Mouse (Mus musculus) neural tube, embryonic 11.5 days (tissue): ENCODE results near the gene Dclre1b. TPM values are rescaled to one million over a fixed set of nuclear protein-coding genes. Genes with fewer than 3 reads are reported as not detected.

Experiments
- ATAC-seq: fragments of 200-750 bp; cut with Nextera tagmentation; 2 replicates; pipeline ENCODE4 v1.8.0; 2017; ENCODE audit warnings: moderate number of reproducible peaks, mild to moderate bottlenecking, moderate TSS enrichment, moderate library complexity; ENCODE audit not compliant: insufficient read depth, low FRiP score, low TSS enrichment
- DNase-seq: peaks from one replicate; pipeline ENCODE4 v3.0.0-alpha.2; 2015; ENCODE audit warnings: low spot score
- H3K27ac ChIP-seq: fragments of 300-500 bp; sonication (generic); 2 replicates; pipeline ENCODE4 v1.5.1; 2014; ENCODE audit warnings: low read depth, mild to moderate bottlenecking, low read length
- H3K27me3 ChIP-seq: fragments of 300-500 bp; sonication (generic); 2 replicates; pipeline ENCODE4 v1.6.1; 2014; ENCODE audit warnings: mild to moderate bottlenecking, low read length, mixed read lengths; ENCODE audit not compliant: control insufficient read depth, insufficient read depth
- H3K36me3 ChIP-seq: fragments of 300-500 bp; sonication (generic); 2 replicates; pipeline ENCODE4 v1.6.1; 2014; ENCODE audit warnings: mild to moderate bottlenecking, low read length, moderate library complexity, mixed read lengths; ENCODE audit not compliant: control insufficient read depth, insufficient read depth
- H3K4me1 ChIP-seq: fragments of 300-500 bp; sonication (generic); 2 replicates; pipeline ENCODE4 v1.6.1; 2014; ENCODE audit warnings: low read length, mixed read lengths; ENCODE audit not compliant: control insufficient read depth, insufficient read depth
- H3K4me2 ChIP-seq: fragments of 300-500 bp; sonication (generic); 2 replicates; pipeline ENCODE4 v1.6.1; 2014; ENCODE audit warnings: low read depth, mild to moderate bottlenecking, moderate library complexity
- H3K4me3 ChIP-seq: fragments of 300-500 bp; sonication (generic); 2 replicates; pipeline ENCODE4 v1.5.1; 2014; ENCODE audit warnings: low read depth, low read length
- H3K9ac ChIP-seq: fragments of 300-500 bp; sonication (generic); 2 replicates; pipeline ENCODE4 v1.6.1; 2014; ENCODE audit warnings: mild to moderate bottlenecking, low read length
- H3K9me3 ChIP-seq: fragments of 300-500 bp; sonication (generic); 2 replicates; pipeline ENCODE4 v1.6.1; 2016; ENCODE audit warnings: low read length; ENCODE audit not compliant: control insufficient read depth
- WGBS: fragments of 180-500 bp; shearing (Covaris S2); extraction: QIAGEN DNeasy Blood & Tissue Kit; methylation state at CpG from one replicate; pipeline ENCODE4 v1.1.7; 2014; 5-methylcytosine and 5-hydroxymethylcytosine counted together
- polyA plus RNA-seq: library from polyadenylated mRNA; unstranded; fragments of >200 nt; fragmentation: Nextera tagmentation; extraction: Ambion mirVana; gene quantifications from 2 replicates; pipeline ENCODE4 v1.2.1, GENCODE M21; 2014

The Dclre1b gene
- polyA plus RNA-seq, 1 experiment from 2014 or later, result 35.9 TPM

DNA sequence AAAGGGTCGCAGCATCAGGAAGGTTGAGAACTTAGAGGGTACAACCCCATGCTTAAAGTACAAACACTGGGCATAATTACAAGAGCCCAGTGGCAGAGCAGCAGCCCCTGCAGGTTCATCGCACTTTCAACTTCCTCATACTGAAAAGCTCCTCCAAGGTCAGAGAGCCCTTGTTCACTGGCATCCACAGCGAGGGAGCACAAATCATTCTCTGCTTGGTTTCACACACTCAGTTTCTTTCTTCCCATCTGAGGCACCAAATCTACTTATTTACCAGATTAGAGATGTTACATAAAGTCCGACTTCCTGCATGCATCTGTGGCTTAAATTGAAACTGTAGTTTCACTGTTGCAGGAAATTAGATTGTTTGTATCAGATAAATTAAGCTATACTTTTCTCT, 36.4 kb downstream of the Dclre1b start:
- H3K9ac ChIP-seq, result no peak overlapping the region
- H3K36me3 ChIP-seq, result peaks cover 3% of the 10 kb centered on the region; the same call in 1 of the 2 replicates
- H3K4me3 ChIP-seq, result no peak overlapping the region
- no peaks in the 10 kb centered on the region for H3K9me3 ChIP-seq
- WGBS, result 90% methylated on average over 4 of the region's 4 CpGs
- H3K4me1 ChIP-seq, result no peaks in the 10 kb centered on the region
- no peak overlapping the region for H3K27ac ChIP-seq
- no peak overlapping the region for H3K4me2 ChIP-seq
- ATAC-seq (no peak), DNase-seq (no peak)
- H3K27me3 ChIP-seq, result no peaks in the 10 kb centered on the region

DNA sequence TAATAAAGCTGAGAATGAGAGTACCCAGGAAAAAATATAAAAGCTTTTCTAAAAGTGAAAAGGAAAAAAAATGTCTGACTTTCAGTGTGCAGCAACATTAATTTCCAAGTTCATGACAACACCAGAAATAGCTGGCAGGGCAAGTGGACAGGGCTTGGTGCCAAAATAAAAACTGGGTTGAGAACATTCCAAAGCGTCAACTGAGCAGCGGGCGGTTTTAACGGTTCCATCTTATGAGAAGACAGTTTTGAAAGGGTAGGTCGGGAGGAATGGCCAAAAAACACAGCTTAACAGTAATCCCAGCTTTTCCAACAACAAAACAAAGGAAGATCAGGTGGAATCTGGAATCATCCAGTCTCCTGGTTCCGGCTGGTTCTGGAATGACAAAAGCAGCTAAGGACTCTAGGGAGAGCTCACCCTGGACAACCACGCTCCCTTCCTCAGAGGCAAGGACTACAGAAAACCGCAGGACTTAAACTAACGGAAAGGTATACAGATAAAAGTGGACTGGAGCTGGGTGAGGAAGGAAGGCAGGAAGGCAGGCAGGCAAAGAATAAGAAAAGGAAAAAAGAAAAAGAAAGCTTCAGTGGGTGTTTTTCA, 37.6 kb downstream of the Dclre1b start:
- H3K4me2 ChIP-seq, result no peak overlapping the region
- DNase-seq, result no peak
- no peak overlapping the region for H3K4me3 ChIP-seq
- no peak overlapping the region for H3K27ac ChIP-seq
- H3K9ac ChIP-seq, result no peak overlapping the region
- ATAC-seq, result no peak
- no peaks in the 10 kb centered on the region for H3K9me3 ChIP-seq
- H3K36me3 ChIP-seq, result no peaks in the 10 kb centered on the region
- WGBS, result 91% methylated on average over 9 of the region's 9 CpGs
- no peaks in the 10 kb centered on the region for H3K4me1 ChIP-seq
- H3K27me3 ChIP-seq, result no peaks in the 10 kb centered on the region

- Histone ChIP-seq H3K4me2 (no peak overlapping the region), H3K4me1 (no peaks in the 10 kb centered on the region), H3K27ac (no peak overlapping the region), H3K4me3 (no peak overlapping the region), H3K9ac (no peak overlapping the region), H3K27me3 (no peaks in the 10 kb centered on the region), H3K36me3 (0 out of 2 replicates have a peak, but pooled peaks cover 2% of the 10 kb centered on the region), H3K9me3 (no peaks in the 10 kb centered on the region)
- ATAC-seq (no peak), DNase-seq (no peak)
- 80% methylated on average over 3 of the region's 3 CpGs for whole genome bisulfite sequencing
These were observed 42.5 kb downstream of the Dclre1b start for GRCm38 (mm10) chr3:103766789-103767188.

- no peaks in the 10 kb centered on the region for H3K9me3 ChIP-seq
- no peaks in the 10 kb centered on the region for H3K27me3 ChIP-seq
- H3K4me1 ChIP-seq, result no peaks in the 10 kb centered on the region
- no peak overlapping the region for H3K27ac ChIP-seq
- no peak overlapping the region for H3K9ac ChIP-seq
- no peak overlapping the region for H3K4me2 ChIP-seq
- H3K36me3 ChIP-seq, result peaks cover 12% of the 10 kb centered on the region
- ATAC-seq (no peak), DNase-seq (no peak)
- H3K4me3 ChIP-seq, result no peak overlapping the region
- WGBS, result 77% methylated on average over 5 of the region's 5 CpGs
These were observed 49.8 kb downstream of the Dclre1b start for GRCm38 (mm10) chr3:103759261-103759970.

DNA sequence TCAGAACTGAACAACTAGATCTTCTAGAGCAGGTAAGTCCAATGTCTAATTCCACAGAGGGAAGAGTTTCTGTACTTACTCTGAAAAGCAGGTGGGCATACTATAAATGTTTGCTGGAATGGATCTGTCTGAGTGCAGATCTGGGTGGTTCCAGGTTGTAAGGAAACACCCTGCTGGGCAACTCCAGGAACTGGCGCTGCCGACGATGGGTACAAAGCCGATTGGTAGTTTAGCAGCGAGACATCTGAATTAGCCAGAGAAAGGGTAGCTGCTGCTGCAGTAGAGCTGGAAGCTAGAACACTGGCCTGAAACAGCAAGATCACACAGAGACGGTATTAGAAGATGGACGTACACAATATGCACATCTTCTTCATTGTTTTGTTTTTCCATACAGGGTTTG, 50.8 kb downstream of the Dclre1b start:
- 72% methylated on average over 7 of the region's 7 CpGs for WGBS
- ATAC-seq, result no peak
- Histone ChIP-seq H3K4me1 (no peaks in the 10 kb centered on the region), H3K27me3 (no peaks in the 10 kb centered on the region), H3K36me3 (peaks cover 11% of the 10 kb centered on the region), H3K4me2 (no peak overlapping the region), H3K9ac (no peak overlapping the region), H3K4me3 (no peak overlapping the region), H3K9me3 (no peaks in the 10 kb centered on the region), H3K27ac (no peak overlapping the region)
- no peak for DNase-seq

DNA sequence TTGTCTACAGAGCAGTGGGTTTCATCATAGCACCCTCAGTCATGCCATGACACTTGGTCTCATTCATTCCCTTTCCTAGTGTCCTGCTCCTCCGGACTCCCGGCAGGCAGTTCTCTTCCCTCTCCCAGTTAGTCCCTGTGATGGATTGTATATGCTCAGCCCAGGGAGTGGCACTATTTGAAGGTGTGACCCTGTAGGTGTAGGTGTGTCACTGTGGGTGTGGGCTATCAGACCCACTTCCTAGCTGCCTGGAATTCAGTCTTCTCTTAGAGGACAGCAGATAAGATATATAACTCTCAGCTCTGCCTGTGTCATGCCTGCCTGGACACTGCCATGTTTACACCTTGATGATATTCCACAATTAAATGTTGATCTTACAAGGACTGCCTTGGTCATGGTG, 52.3 kb downstream of the Dclre1b start:
- no peak for DNase-seq
- Histone ChIP-seq H3K9ac (no peak overlapping the region), H3K27me3 (no peaks in the 10 kb centered on the region), H3K4me3 (no peak overlapping the region), H3K36me3 (peaks cover 12% of the 10 kb centered on the region), H3K9me3 (no peaks in the 10 kb centered on the region), H3K4me2 (no peak overlapping the region), H3K27ac (no peak overlapping the region), H3K4me1 (no peaks in the 10 kb centered on the region)
- ATAC-seq, result no peak
- 98% methylated on average over 2 of the region's 2 CpGs for WGBS

DNA sequence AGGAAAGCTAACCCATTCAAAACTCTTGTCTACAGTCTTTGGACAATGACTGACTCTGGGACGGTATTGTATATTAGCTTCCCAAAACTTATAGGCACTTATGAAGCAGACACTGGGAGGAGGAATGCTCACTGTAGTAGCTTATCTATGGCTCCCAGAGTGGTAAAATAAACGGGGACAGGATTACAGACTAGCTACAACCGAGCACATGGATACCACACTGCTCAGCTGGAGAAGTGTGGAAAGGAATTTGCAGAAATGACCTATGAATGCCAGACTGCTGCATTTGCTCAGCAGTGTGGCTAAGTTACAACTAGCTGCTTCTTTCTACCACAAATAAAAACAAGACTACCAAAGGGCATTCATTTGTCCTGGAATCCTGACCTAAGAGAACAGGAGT, 53.9 kb downstream of the Dclre1b start:
- WGBS, result 85% methylated on average over 3 of the region's 3 CpGs
- Histone ChIP-seq H3K4me3 (no peak overlapping the region), H3K4me2 (no peak overlapping the region), H3K9me3 (no peaks in the 10 kb centered on the region), H3K27me3 (no peaks in the 10 kb centered on the region), H3K4me1 (no peaks in the 10 kb centered on the region), H3K9ac (no peak overlapping the region), H3K36me3 (peaks cover 10% of the 10 kb centered on the region), H3K27ac (no peak overlapping the region)
- ATAC-seq, result no peak
- DNase-seq, result no peak

- Histone ChIP-seq H3K4me2 (no peak overlapping the region), H3K4me3 (no peak overlapping the region), H3K4me1 (no peaks in the 10 kb centered on the region), H3K27ac (no peak overlapping the region), H3K9me3 (no peaks in the 10 kb centered on the region), H3K9ac (no peak overlapping the region), H3K27me3 (no peaks in the 10 kb centered on the region), H3K36me3 (peaks cover 5% of the 10 kb centered on the region)
- no peak for ATAC-seq
- DNase-seq, result no peak
- 85% methylated on average over 2 of the region's 2 CpGs for WGBS
These were observed 57.7 kb downstream of the Dclre1b start for GRCm38 (mm10) chr3:103751558-103751957.
